Mouse (Mus musculus): ENCODE measurements around the gene Zbtb46. TPM values are rescaled to one million over a fixed set of nuclear protein-coding genes. Genes with fewer than 3 reads are reported as not detected.

Zbtb46 gene
- polyA plus RNA-seq, 1 experiment from 2014 or later, result 26.2 TPM

DNA sequence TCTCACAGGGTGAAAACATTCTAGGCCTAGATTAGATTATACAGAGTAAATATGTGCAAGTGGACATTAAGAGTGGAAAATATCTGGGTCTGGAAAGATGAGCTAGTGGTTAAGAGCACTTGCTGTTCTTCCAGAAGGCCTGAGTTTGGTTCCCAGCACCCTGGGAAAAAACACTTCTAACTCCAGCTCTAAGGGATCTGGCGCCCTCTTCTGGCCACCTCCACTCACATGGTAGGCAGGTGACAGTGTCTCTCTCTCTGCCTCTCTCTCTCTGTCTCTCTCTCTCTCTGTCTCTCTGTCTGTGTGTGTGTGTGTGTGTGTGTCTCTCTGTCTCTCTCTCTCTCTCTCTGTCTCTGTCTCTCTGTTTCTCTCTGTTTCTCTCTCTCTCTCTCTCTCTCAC is 6.0 kb downstream of the Zbtb46 start:
- WGBS, result 58% methylated on average over 1 of the region's 1 CpGs
- Histone ChIP-seq H3K4me1 (ENCODE audit: insufficient read depth, low read length) (peaks cover 18% of the 10 kb centered on the region), H3K27ac (ENCODE audit: low read length) (no peak overlapping the region), H3K4me2 (replicated peaks; ENCODE audit: low read depth, low read length) (no peak overlapping the region), H3K9ac (replicated peaks; ENCODE audit: low read length) (no peak overlapping the region), H3K36me3 (ENCODE audit: insufficient read depth, low read length) (no peaks in the 10 kb centered on the region), H3K27me3 (ENCODE audit: insufficient read depth, low read length) (no peaks in the 10 kb centered on the region; the same call in 1 of the 2 replicates), H3K9me3 (ENCODE audit: low read length) (no peaks in the 10 kb centered on the region), H3K4me3 (ENCODE audit: low read length) (no peak overlapping the region)
- ATAC-seq (ENCODE audit: low FRiP score, low TSS enrichment), result no peak

DNA sequence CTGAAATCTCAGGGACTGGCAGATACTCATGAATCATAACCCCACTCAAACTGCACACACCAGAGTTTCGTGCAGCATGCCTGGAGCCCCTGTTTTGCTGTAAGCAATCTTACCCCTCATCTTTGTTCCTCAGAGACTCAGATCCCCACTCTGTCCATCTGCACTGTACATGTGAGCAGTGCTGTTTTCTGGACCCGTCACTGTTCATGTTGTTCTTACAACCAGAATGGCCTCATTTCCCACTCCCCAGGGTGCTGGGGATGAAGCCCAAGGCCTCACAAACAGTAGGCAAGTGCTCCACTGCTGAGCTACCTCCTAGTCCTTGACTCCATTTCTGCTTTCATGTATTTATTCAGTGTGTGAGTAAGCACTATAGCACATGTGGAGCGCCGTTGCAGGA is 7.0 kb downstream of the Zbtb46 start:
- WGBS, result 72% methylated on average over 4 of the region's 4 CpGs
- ATAC-seq (ENCODE audit: low FRiP score, low TSS enrichment), result no peak

DNA sequence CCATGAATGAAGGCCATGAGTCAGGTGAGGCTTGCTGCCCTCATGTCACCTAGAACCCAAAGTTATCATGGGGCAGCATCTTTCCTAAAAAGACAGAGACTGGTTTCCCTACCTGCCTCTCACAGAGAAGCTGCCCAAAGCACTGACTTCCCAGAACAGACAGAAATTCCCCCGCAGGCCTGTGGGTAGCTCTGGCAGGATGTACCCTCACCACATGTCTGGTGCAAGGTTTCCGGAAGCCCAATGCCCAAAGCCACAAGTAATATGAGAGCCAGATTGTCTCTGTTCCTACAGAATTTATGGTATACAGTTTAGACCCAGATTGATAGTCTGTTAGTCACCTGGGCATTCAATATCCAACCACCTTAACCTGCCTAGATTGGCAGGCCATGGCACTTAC is 16.2 kb downstream of the Zbtb46 start:
- no peak overlapping the region for H3K4me2 ChIP-seq (replicated peaks; ENCODE audit: low read depth, low read length)
- no peak overlapping the region for H3K27ac ChIP-seq (ENCODE audit: low read length)
- ATAC-seq (ENCODE audit: low FRiP score, low TSS enrichment), result no peak
- H3K4me3 ChIP-seq (ENCODE audit: low read length), result no peak overlapping the region
- H3K9ac ChIP-seq (replicated peaks; ENCODE audit: low read length), result no peak overlapping the region
- WGBS, result 87% methylated on average over 2 of the region's 2 CpGs
- no peaks in the 10 kb centered on the region for H3K36me3 ChIP-seq (ENCODE audit: insufficient read depth, low read length)
- no peaks in the 10 kb centered on the region for H3K9me3 ChIP-seq (ENCODE audit: low read length)
- H3K4me1 ChIP-seq (ENCODE audit: insufficient read depth, low read length), result no peaks in the 10 kb centered on the region
- H3K27me3 ChIP-seq (ENCODE audit: insufficient read depth, low read length), result no peaks in the 10 kb centered on the region

More for the DNA sequence above, 7.0 kb downstream of the Zbtb46 start:
- no peak overlapping the region for H3K9ac ChIP-seq (replicated peaks; ENCODE audit: low read length)
- no peak overlapping the region for H3K4me3 ChIP-seq (ENCODE audit: low read length)
- no peaks in the 10 kb centered on the region for H3K9me3 ChIP-seq (ENCODE audit: low read length)
- no peaks in the 10 kb centered on the region for H3K27me3 ChIP-seq (ENCODE audit: insufficient read depth, low read length)
- peaks cover 14% of the 10 kb centered on the region for H3K4me1 ChIP-seq (ENCODE audit: insufficient read depth, low read length)
- H3K27ac ChIP-seq (ENCODE audit: low read length), result no peak overlapping the region
- no peaks in the 10 kb centered on the region for H3K36me3 ChIP-seq (ENCODE audit: insufficient read depth, low read length)
- no peak overlapping the region for H3K4me2 ChIP-seq (replicated peaks; ENCODE audit: low read depth, low read length)

DNA sequence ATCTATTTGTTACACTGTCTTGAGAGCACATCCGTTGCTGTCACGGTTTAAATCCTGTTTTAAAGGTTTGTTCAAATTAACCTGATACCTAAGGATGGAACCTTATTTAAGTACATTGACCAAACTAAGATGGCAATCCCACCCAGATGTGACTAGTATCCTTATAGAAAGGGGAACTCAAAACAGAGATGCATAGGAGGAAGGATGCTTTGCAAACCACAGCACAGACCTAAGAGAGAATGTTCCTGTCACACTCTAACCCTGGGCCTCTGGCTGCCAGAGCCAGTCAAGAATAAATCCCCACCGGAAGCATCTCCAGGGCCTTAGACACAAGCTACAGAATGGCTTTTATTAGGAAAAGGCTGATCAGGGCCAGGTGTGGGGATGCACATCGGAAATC is 21.1 kb downstream of the Zbtb46 start:
- Histone ChIP-seq H3K27ac (ENCODE audit: low read length) (no peak overlapping the region), H3K4me3 (ENCODE audit: low read length) (no peak overlapping the region), H3K9ac (replicated peaks; ENCODE audit: low read length) (no peak overlapping the region), H3K4me1 (ENCODE audit: insufficient read depth, low read length) (no peaks in the 10 kb centered on the region), H3K9me3 (ENCODE audit: low read length) (no peaks in the 10 kb centered on the region), H3K4me2 (replicated peaks; ENCODE audit: low read depth, low read length) (no peak overlapping the region), H3K27me3 (ENCODE audit: insufficient read depth, low read length) (no peaks in the 10 kb centered on the region), H3K36me3 (ENCODE audit: insufficient read depth, low read length) (no peaks in the 10 kb centered on the region)
- ATAC-seq (ENCODE audit: low FRiP score, low TSS enrichment), result no peak
- WGBS, result 82% methylated on average over 4 of the region's 4 CpGs

DNA sequence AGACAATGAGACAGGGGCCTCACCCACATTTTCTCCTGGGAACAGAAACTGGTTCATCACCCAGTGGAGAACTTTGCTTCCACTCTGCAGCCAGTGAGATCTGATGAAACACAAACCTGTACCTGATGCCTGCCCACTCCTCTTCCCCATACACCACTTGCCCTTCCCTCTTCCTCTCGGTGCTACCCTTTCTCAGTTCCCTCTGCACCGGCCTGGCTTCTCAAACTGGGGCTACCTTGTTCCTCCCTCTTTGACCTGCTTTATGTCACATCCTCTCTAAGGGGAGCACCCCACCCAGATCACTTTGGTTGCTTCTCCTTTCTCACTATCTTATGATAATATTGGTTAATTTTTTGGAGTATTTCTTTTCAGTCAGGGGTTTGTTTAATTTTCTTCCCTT is 23.0 kb downstream of the Zbtb46 start:
- ATAC-seq (ENCODE audit: low FRiP score, low TSS enrichment), result no peak
- WGBS, result 72% methylated on average over 2 of the region's 2 CpGs
- H3K9me3 ChIP-seq (ENCODE audit: low read length), result no peaks in the 10 kb centered on the region

DNA sequence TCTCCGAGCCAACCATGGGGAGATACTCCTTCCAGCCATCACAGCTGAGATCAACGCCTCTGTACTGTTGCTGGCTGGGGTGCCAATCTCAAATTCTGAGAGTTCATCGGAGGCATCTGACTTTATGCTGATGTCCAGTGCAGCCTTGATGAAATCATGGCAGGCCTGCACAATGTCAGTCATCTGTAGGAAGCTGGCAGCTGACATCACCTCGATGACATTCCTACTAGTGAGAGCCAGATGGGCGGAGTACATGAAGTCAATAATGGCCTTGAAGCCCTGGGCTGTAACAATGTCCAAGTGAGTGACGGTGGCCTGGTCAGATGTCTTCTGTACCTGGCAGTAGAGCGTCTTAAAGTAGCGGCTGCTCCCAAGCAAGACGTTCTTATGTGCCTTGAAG is 35.4 kb downstream of the Zbtb46 start:
- Histone ChIP-seq H3K27me3 (ENCODE audit: insufficient read depth, low read length) (no peaks in the 10 kb centered on the region), H3K4me2 (replicated peaks; ENCODE audit: low read depth, low read length) (no peak overlapping the region), H3K36me3 (ENCODE audit: insufficient read depth, low read length) (peaks cover 22% of the 10 kb centered on the region), H3K9me3 (ENCODE audit: low read length) (no peaks in the 10 kb centered on the region), H3K4me1 (ENCODE audit: insufficient read depth, low read length) (no peaks in the 10 kb centered on the region), H3K9ac (replicated peaks; ENCODE audit: low read length) (no peak overlapping the region), H3K4me3 (ENCODE audit: low read length) (no peak overlapping the region), H3K27ac (ENCODE audit: low read length) (no peak overlapping the region)
- ATAC-seq (ENCODE audit: low FRiP score, low TSS enrichment), result no peak
- WGBS, result 93% methylated on average over 9 of the region's 9 CpGs

More for the DNA sequence above, 23.0 kb downstream of the Zbtb46 start:
- Histone ChIP-seq H3K4me3 (ENCODE audit: low read length) (no peak overlapping the region), H3K27me3 (ENCODE audit: insufficient read depth, low read length) (no peaks in the 10 kb centered on the region), H3K4me1 (ENCODE audit: insufficient read depth, low read length) (no peaks in the 10 kb centered on the region), H3K4me2 (replicated peaks; ENCODE audit: low read depth, low read length) (no peak overlapping the region), H3K9ac (replicated peaks; ENCODE audit: low read length) (no peak overlapping the region), H3K27ac (ENCODE audit: low read length) (no peak overlapping the region), H3K36me3 (ENCODE audit: insufficient read depth, low read length) (no peaks in the 10 kb centered on the region)

DNA sequence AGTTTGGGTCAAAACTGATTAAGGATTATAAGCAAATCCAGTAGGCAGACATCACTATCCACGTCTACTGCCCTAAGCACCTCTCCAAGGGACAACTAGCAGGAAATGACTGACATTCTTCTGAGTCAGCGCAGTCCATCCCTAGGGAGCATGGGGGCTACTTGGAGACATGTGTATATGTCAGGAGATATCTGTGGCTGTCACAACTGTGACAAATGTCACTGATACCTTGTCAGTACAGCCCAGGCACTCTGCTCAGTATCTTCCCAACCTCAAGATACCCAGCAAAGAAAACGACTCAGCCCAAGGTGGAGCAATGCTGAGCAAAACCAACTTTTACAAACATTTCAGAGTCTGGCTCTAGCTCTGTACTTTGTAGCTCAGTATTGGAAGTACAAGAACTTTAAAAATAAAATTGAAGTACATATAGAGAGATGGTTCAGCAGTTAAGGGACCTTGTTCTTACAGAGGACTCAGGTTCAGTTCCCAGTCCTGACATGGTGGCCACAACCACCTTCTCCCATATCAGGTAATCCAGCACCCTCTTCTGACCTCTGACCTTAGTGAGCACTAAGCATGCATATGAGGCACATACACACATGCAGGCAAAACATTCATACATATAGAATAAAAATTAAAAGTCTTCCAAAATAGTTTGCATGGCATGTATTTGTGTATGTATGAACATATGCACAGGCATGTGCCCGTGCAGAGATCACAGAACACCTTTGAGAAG is 38.2 kb downstream of the Zbtb46 start:
- Histone ChIP-seq H3K27ac (ENCODE audit: low read length) (no peak overlapping the region), H3K4me2 (replicated peaks; ENCODE audit: low read depth, low read length) (no peak overlapping the region), H3K27me3 (ENCODE audit: insufficient read depth, low read length) (no peaks in the 10 kb centered on the region), H3K4me3 (ENCODE audit: low read length) (no peak overlapping the region), H3K9ac (replicated peaks; ENCODE audit: low read length) (no peak overlapping the region), H3K4me1 (ENCODE audit: insufficient read depth, low read length) (no peaks in the 10 kb centered on the region), H3K36me3 (ENCODE audit: insufficient read depth, low read length) (peaks cover 22% of the 10 kb centered on the region), H3K9me3 (ENCODE audit: low read length) (no peaks in the 10 kb centered on the region)
- ATAC-seq (ENCODE audit: low FRiP score, low TSS enrichment), result no peak
- 72% methylated on average over 4 of the region's 4 CpGs for WGBS

DNA sequence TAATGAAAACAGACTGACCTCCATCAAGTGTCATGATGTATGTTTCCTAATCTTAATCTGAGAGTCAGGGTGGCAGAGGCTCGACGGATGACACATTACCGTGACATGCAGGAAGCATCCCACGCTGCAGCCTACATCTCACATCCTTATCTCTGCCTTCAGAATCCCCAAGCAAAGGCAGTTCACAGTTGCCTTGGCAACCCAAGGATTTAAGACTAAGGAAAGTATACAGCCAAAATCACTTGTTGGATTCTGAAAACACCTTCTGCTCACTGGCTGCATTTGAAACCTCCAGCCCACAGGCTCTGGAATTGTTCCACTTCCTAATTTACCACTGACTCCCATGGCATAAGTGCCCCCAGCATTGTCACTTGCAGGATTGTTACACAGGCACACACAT is 38.8 kb downstream of the Zbtb46 start:
- WGBS, result 72% methylated on average over 4 of the region's 4 CpGs
- Histone ChIP-seq H3K9me3 (ENCODE audit: low read length) (no peaks in the 10 kb centered on the region), H3K9ac (replicated peaks; ENCODE audit: low read length) (no peak overlapping the region), H3K4me2 (replicated peaks; ENCODE audit: low read depth, low read length) (no peak overlapping the region), H3K36me3 (ENCODE audit: insufficient read depth, low read length) (peaks cover 22% of the 10 kb centered on the region), H3K27ac (ENCODE audit: low read length) (no peak overlapping the region), H3K4me3 (ENCODE audit: low read length) (no peak overlapping the region), H3K4me1 (ENCODE audit: insufficient read depth, low read length) (no peaks in the 10 kb centered on the region), H3K27me3 (ENCODE audit: insufficient read depth, low read length) (no peaks in the 10 kb centered on the region)
- no peak for ATAC-seq (ENCODE audit: low FRiP score, low TSS enrichment)

DNA sequence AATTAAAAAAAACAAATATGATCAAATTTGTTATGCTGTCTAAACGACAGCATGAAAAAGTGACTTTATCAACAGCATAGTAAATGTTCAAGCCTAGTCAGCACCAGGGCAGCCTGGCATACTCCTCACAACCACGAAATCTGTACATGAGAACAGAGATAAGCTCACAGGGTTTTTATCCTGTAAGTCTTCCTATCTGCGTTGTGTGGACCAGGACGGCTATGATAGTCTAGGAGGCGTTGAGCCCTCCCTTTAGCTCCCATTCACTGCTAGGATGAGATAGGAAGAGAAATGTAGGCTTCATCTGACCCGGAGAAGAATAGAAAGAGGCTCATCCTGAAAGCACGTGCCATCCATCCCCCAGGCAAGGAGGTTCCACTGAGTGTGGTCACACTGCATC is 39.9 kb downstream of the Zbtb46 start:
- WGBS, result 79% methylated on average over 7 of the region's 7 CpGs
- Histone ChIP-seq H3K27me3 (ENCODE audit: insufficient read depth, low read length) (no peaks in the 10 kb centered on the region), H3K36me3 (ENCODE audit: insufficient read depth, low read length) (peaks cover 22% of the 10 kb centered on the region), H3K9ac (replicated peaks; ENCODE audit: low read length) (no peak overlapping the region), H3K4me2 (replicated peaks; ENCODE audit: low read depth, low read length) (no peak overlapping the region), H3K4me1 (ENCODE audit: insufficient read depth, low read length) (no peaks in the 10 kb centered on the region), H3K27ac (ENCODE audit: low read length) (no peak overlapping the region), H3K4me3 (ENCODE audit: low read length) (no peak overlapping the region), H3K9me3 (ENCODE audit: low read length) (no peaks in the 10 kb centered on the region)
- ATAC-seq (ENCODE audit: low FRiP score, low TSS enrichment), result no peak

DNA sequence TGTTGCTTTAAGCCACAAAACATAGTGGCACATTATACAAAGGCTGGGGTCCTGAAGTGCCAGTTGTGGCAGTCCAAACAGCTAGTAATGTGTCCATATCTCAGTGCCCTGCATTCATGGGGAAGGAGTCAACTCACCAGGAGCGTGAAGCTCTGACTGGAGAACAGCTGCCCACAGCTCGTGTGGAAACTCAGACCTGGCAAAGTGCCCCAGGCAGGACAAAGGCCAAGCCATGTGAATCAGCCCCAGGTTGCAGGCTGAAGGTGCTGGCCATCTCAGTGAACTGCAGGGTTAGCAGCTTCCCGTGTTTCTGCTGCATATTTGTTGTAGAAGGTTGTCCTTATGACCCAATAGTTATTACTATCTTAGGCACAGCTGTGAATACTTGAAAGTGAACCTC is 43.3 kb downstream of the Zbtb46 start:
- H3K4me2 ChIP-seq (replicated peaks; ENCODE audit: low read depth, low read length), result no peak overlapping the region
- H3K27me3 ChIP-seq (ENCODE audit: insufficient read depth, low read length), result no peaks in the 10 kb centered on the region
- no peaks in the 10 kb centered on the region for H3K36me3 ChIP-seq (ENCODE audit: insufficient read depth, low read length)
- WGBS, result 59% methylated on average over 3 of the region's 3 CpGs
- no peak for ATAC-seq (ENCODE audit: low FRiP score, low TSS enrichment)
- no peak overlapping the region for H3K9ac ChIP-seq (replicated peaks; ENCODE audit: low read length)
- no peaks in the 10 kb centered on the region for H3K4me1 ChIP-seq (ENCODE audit: insufficient read depth, low read length)
- H3K27ac ChIP-seq (ENCODE audit: low read length), result no peak overlapping the region
- H3K9me3 ChIP-seq (ENCODE audit: low read length), result no peaks in the 10 kb centered on the region
- H3K4me3 ChIP-seq (ENCODE audit: low read length), result no peak overlapping the region
